Mouse (Mus musculus) G1E (cell line): ENCODE results near the gene Tmem109.

Source experiments
- CTCF ChIP-seq: IDR thresholded peaks from 2 replicates; pipeline ENCODE4 v1.5.1; 2012; ENCODE audit warnings: low read depth, low read length, inconsistent platforms, mixed read lengths
- GATA1 ChIP-seq: IDR thresholded peaks from 2 replicates; pipeline ENCODE4 v1.6.1; 2012; ENCODE audit warnings: borderline replicate concordance, low read length, inconsistent platforms, mixed read lengths
- POLR2AphosphoS5 ChIP-seq: IDR thresholded peaks from 2 replicates; pipeline ENCODE4 v1.6.1; 2012; ENCODE audit warnings: low read depth, low read length, inconsistent platforms; ENCODE audit not compliant: insufficient replicate concordance
- TAL1 ChIP-seq: conservative IDR thresholded peaks from 2 replicates; pipeline ENCODE4 v1.6.1; 2012; ENCODE audit warnings: low read depth, low read length, inconsistent platforms, mixed read lengths

GRCm38 (mm10) chr19:10835671-10836070 is 46.1 kb downstream of the Tmem109 start:
- TF ChIP-seq CTCF (no peak), POLR2AphosphoS5 (no peak), GATA1 (no peak), TAL1 (no peak)
